Comparison of ENCODE assay signal across 10 mouse cellular contexts in genomic region chr6:88940090-88940916, GRCm38 (mm10). TPM values are rescaled to one million over a fixed set of nuclear protein-coding genes. Genes with fewer than 3 reads are reported as not detected.
DNase-seq lines count a peak whose midpoint lies in the region; ATAC-seq and TF ChIP-seq lines count a peak whose summit lies in the region.
"Had no signal": no experiment of that assay in that cellular context is flagged by ENCODE, and none has a peak within 500 bp of the region (broad histone marks: within the 10 kb centered on the region; RNA-seq: fewer than 3 reads in every experiment).

No protein-coding gene starts in this region.

- intact Hi-C loops in gastrocnemius, adult 2 months (cut with DNase I) = no loop called here

- DNase-seq in gastrocnemius, adult 2 months = peak; percentile 65
- no peak for DNase-seq in gastrocnemius, adult 8-10 months (ENCODE audit: low spot score in 2 of 2)
- DNase-seq in neural tube, embryonic 11.5 days (ENCODE audit: low spot score) = no peak
- no peak for DNase-seq in neural tube, embryonic 10.5 days (ENCODE audit: extremely low spot score, low spot score)
- DNase-seq in midbrain, embryonic 14.5 days = no peak
- DNase-seq in embryo, embryonic 11 days = no peak
- no peak for DNase-seq in kidney, adult 9 months

- 81% methylated on average over 9 of the region's 9 CpGs for WGBS in neural tube, embryonic 11.5 days
- 76% methylated on average over 9 of the region's 9 CpGs for WGBS in heart, embryonic 14.5 days
- WGBS in midbrain, embryonic 14.5 days = 63% methylated on average over 9 of the region's 9 CpGs

- H3K36me3 ChIP-seq in neural tube, embryonic 11.5 days (ENCODE audit: control insufficient read depth, insufficient read depth, low read length) = no peaks in the 10 kb centered on the region
- H3K36me3 ChIP-seq in heart, embryonic 14.5 days (ENCODE audit: control insufficient read depth, insufficient read depth, low read length) = no peaks in the 10 kb centered on the region
- H3K36me3 ChIP-seq in midbrain, embryonic 14.5 days (ENCODE audit: control insufficient read depth, insufficient read depth, low read length) = no peaks in the 10 kb centered on the region
- H3K36me3 ChIP-seq: liver, embryonic 15.5 days; stomach, embryonic 15.5 days had no signal

- no peak for ATAC-seq in neural tube, embryonic 11.5 days (ENCODE audit: insufficient read depth, low FRiP score, low TSS enrichment)
- ATAC-seq in heart, embryonic 14.5 days (ENCODE audit: insufficient number of reproducible peaks, insufficient read depth, low FRiP score, low read depth) = no peak
- ATAC-seq in midbrain, embryonic 14.5 days (ENCODE audit: low FRiP score, low TSS enrichment) = no peak

- H3K9ac ChIP-seq in neural tube, embryonic 11.5 days (ENCODE audit: low read length) = no peak overlapping the region
- peak overlapping the region; percentile 62 for H3K9ac ChIP-seq in heart, embryonic 14.5 days (ENCODE audit: low read length)
- H3K9ac ChIP-seq in midbrain, embryonic 14.5 days (replicated peaks; ENCODE audit: low read length) = no peak overlapping the region
- H3K9ac ChIP-seq: liver, embryonic 15.5 days; stomach, embryonic 15.5 days had no signal

- H3K9me3 ChIP-seq in neural tube, embryonic 11.5 days (ENCODE audit: control insufficient read depth, low read length) = no peaks in the 10 kb centered on the region
- H3K9me3 ChIP-seq in heart, embryonic 14.5 days (ENCODE audit: control insufficient read depth, low read length) = no peaks in the 10 kb centered on the region
- H3K9me3 ChIP-seq in midbrain, embryonic 14.5 days (ENCODE audit: control insufficient read depth, low read length) = no peaks in the 10 kb centered on the region
- H3K9me3 ChIP-seq: liver, embryonic 15.5 days; stomach, embryonic 15.5 days had no signal

- H3K27ac ChIP-seq in gastrocnemius, adult 2 months = peak overlapping the region; percentile 96
- 0 out of 2 replicates have a peak overlapping the region, but pooled peaks have one; percentile 27 for H3K27ac ChIP-seq in neural tube, embryonic 11.5 days (ENCODE audit: low read depth, low read length)
- H3K27ac ChIP-seq in heart, embryonic 14.5 days (replicated peaks in 1 of 2; ENCODE audit: control insufficient read depth in 1 of 2, insufficient read depth in 1 of 2, low read depth in 2 of 2, low read length in 2 of 2) = peak overlapping the region; percentile 86 to 94
- peak overlapping the region; percentile 87; the same call in 1 of the 2 replicates for H3K27ac ChIP-seq in midbrain, embryonic 14.5 days (replicated peaks; ENCODE audit: low read depth, low read length)
- H3K27ac ChIP-seq: liver, embryonic 15.5 days; stomach, embryonic 15.5 days had no signal

- no peaks in the 10 kb centered on the region for H3K27me3 ChIP-seq in neural tube, embryonic 11.5 days (ENCODE audit: control insufficient read depth, insufficient read depth, low read length)
- no peaks in the 10 kb centered on the region for H3K27me3 ChIP-seq in heart, embryonic 14.5 days (ENCODE audit: control insufficient read depth, insufficient read depth, low read length)
- no peaks in the 10 kb centered on the region for H3K27me3 ChIP-seq in midbrain, embryonic 14.5 days (ENCODE audit: control insufficient read depth, insufficient read depth, low read length)
- H3K27me3 ChIP-seq: stomach, embryonic 15.5 days had no signal

- H3K4me3 ChIP-seq in gastrocnemius, adult 2 months = peak overlapping the region; percentile 69
- no peak overlapping the region for H3K4me3 ChIP-seq in neural tube, embryonic 11.5 days (ENCODE audit: low read depth, low read length)
- H3K4me3 ChIP-seq in heart, embryonic 14.5 days (ENCODE audit: control insufficient read depth in 1 of 2, insufficient read depth in 1 of 2, low read depth in 1 of 2, low read length in 2 of 2) = no peak overlapping the region
- no peak overlapping the region for H3K4me3 ChIP-seq in midbrain, embryonic 14.5 days (replicated peaks; ENCODE audit: low read depth, low read length)
- H3K4me3 ChIP-seq: liver, embryonic 15.5 days; stomach, embryonic 15.5 days had no signal

- H3K4me2 ChIP-seq in neural tube, embryonic 11.5 days (ENCODE audit: low read depth) = no peak overlapping the region
- H3K4me2 ChIP-seq in heart, embryonic 14.5 days (ENCODE audit: low read length) = peak overlapping the region; percentile 44
- H3K4me2 ChIP-seq in midbrain, embryonic 14.5 days (ENCODE audit: low read length) = no peak overlapping the region
- H3K4me2 ChIP-seq: liver, embryonic 15.5 days; stomach, embryonic 15.5 days had no signal

- H3K4me1 ChIP-seq in neural tube, embryonic 11.5 days (ENCODE audit: control insufficient read depth, insufficient read depth, low read length) = peaks cover 56% of the 10 kb centered on the region
- peaks cover 48 to 56% of the 10 kb centered on the region in 2 experiments for H3K4me1 ChIP-seq in heart, embryonic 14.5 days (ENCODE audit: control insufficient read depth in 2 of 2, insufficient read depth in 2 of 2, low read length in 2 of 2)
- peaks cover 80% of the 10 kb centered on the region for H3K4me1 ChIP-seq in midbrain, embryonic 14.5 days (ENCODE audit: control insufficient read depth, insufficient read depth, low read length)
- H3K4me1 ChIP-seq: liver, embryonic 15.5 days had no signal

- TF ChIP-seq CTCF in gastrocnemius, adult 2 months (IDR thresholded peaks at IDR 0.05) = no peak

RNA-seq across cellular contexts. Expression of gene Tpra1, which starts 38.3 kb away (rescaled TPM):
- total RNA-seq in gastrocnemius, adult 2 months (2021) = 10 to 100 TPM; 25.5 to 26.1 TPM
- total RNA-seq in gastrocnemius, adult 8-10 months (2022) = 10 to 100 TPM; 22.8 to 25.8 (median 24.8) TPM
- 44.8 and 48.8 TPM in 2 replicates for polyA plus RNA-seq in neural tube, embryonic 11.5 days (2014; fragmentation: Nextera tagmentation; extraction: Ambion mirVana)
- polyA plus RNA-seq in heart, embryonic 14.5 days (2014; fragmentation: Nextera tagmentation; extraction: Ambion mirVana) = 36.8 and 39.5 TPM in 2 replicates
- polyA plus RNA-seq in midbrain, embryonic 14.5 days (2014; fragmentation: Nextera tagmentation; extraction: Ambion mirVana) = 50.0 and 77.0 TPM in 2 replicates

RNA-seq across cellular contexts. Expression of gene Mcm2, which starts 41.7 kb away (rescaled TPM):
- total RNA-seq in gastrocnemius, adult 2 months (2021) = 1 to 10 TPM; 6.6 to 7.5 TPM
- 1 to 10 TPM; 5.9 to 9.6 (median 7.8) TPM for total RNA-seq in gastrocnemius, adult 8-10 months (2022)
- polyA plus RNA-seq in neural tube, embryonic 11.5 days (2014; fragmentation: Nextera tagmentation; extraction: Ambion mirVana) = 194 and 219 TPM in 2 replicates
- 79.2 and 83.9 TPM in 2 replicates for polyA plus RNA-seq in heart, embryonic 14.5 days (2014; fragmentation: Nextera tagmentation; extraction: Ambion mirVana)
- polyA plus RNA-seq in midbrain, embryonic 14.5 days (2014; fragmentation: Nextera tagmentation; extraction: Ambion mirVana) = 22.2 and 39.0 TPM in 2 replicates

Comparison
In these comparisons a context has a peak if more than half of its experiments do, and no peak if none do; other contexts are left out.
1. H3K27ac ChIP-seq: peak in every context shown above with its lines; median percentile 96 in gastrocnemius, adult 2 months; 90 in heart, embryonic 14.5 days; 87 in midbrain, embryonic 14.5 days; 27 in neural tube, embryonic 11.5 days.